Mouse (Mus musculus): Measurements from ENCODE around the gene Hmga1.

Hmga1 gene

GRCm38 (mm10) chr17:27591826-27592564 lies 35.7 kb downstream of the Hmga1 start:
- no peak for DNase-seq (ENCODE audit: low spot score)

GRCm38 (mm10) chr17:27592565-27592910 lies 36.2 kb downstream of the Hmga1 start:
- no peak for DNase-seq (ENCODE audit: low spot score)

- no peak for DNase-seq (ENCODE audit: low spot score)
Measured at GRCm38 (mm10) chr17:27595659-27596375, 39.5 kb downstream of the Hmga1 start.

GRCm38 (mm10) chr17:27596376-27597190 lies 40.3 kb downstream of the Hmga1 start:
- no peak for DNase-seq (ENCODE audit: low spot score)

GRCm38 (mm10) chr17:27600286-27600685 lies 44.0 kb downstream of the Hmga1 start:
- no peak for DNase-seq (ENCODE audit: low spot score)

- no peak for DNase-seq (ENCODE audit: low spot score)
Measured at GRCm38 (mm10) chr17:27600869-27601268, 44.6 kb downstream of the Hmga1 start.

GRCm38 (mm10) chr17:27603036-27603435 lies 46.7 kb downstream of the Hmga1 start:
- DNase-seq (ENCODE audit: low spot score): no peak

- DNase-seq (ENCODE audit: low spot score): no peak
Measured at GRCm38 (mm10) chr17:27603522-27604234, 47.4 kb downstream of the Hmga1 start.

- no peak for DNase-seq (ENCODE audit: low spot score)
Measured at GRCm38 (mm10) chr17:27609576-27609975, 53.3 kb downstream of the Hmga1 start.

GRCm38 (mm10) chr17:27610679-27611518 lies 54.6 kb downstream of the Hmga1 start:
- DNase-seq (ENCODE audit: low spot score): no peak

GRCm38 (mm10) chr17:27611519-27611884 lies 55.2 kb downstream of the Hmga1 start:
- DNase-seq (ENCODE audit: low spot score): no peak

- DNase-seq (ENCODE audit: low spot score): no peak
Measured at GRCm38 (mm10) chr17:27611994-27612393, 55.7 kb downstream of the Hmga1 start.

- DNase-seq (ENCODE audit: low spot score): no peak
Measured at GRCm38 (mm10) chr17:27613016-27613415, 56.7 kb downstream of the Hmga1 start.

Data from ovary, adult 18-20 months (tissue).